Mouse (Mus musculus) MEL-GATA-1-ER (cell line): ENCODE measurements around the gene Pam16.

Experiments
- DNase-seq: peaks from one replicate; pipeline ENCODE4 v3.0.0-alpha.2; 2012; ENCODE audit warnings: low read depth; ENCODE audit errors: extremely low read depth

The Pam16 gene

DNA sequence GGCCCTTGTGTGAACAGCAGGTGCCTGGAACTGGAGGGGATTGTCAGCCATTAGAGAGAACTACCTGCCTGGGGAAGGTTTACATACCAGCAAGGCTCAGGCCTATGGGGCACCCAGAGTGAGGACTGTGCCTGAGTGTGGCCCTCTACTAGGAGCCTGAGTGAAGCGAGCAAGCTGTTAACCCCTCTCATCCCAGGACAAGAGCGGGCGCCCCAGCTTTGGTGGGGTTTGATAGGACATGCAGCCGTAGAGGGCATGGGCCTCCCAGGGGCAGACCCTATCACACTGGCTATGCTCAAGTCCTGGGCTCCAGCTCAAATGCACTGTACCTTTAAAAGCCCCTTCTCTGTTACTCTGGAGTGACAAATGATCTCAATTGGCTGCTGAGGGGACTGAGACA is 22.0 kb upstream of the Pam16 start:
- DNase-seq, result no peak

DNA sequence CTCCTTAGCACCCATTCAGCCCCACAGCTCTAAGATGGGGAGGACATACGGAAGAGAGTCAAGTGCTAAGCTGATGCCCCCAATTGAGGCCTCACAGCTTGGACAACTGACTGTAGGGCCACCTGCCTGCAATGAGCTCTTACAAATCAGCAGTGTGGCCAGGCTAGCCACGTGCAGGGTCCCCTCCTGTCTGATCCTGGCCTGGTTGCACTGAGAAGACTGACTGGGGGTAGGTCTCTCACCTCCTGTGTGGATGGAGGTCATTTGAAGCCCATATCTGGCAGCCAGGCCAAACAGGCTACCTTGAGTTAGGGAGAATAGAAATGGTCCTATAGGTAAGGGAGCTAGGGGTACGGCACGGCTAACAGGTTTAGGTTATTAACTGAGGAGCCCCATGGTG is 21.1 kb upstream of the Pam16 start:
- no peak for DNase-seq

DNA sequence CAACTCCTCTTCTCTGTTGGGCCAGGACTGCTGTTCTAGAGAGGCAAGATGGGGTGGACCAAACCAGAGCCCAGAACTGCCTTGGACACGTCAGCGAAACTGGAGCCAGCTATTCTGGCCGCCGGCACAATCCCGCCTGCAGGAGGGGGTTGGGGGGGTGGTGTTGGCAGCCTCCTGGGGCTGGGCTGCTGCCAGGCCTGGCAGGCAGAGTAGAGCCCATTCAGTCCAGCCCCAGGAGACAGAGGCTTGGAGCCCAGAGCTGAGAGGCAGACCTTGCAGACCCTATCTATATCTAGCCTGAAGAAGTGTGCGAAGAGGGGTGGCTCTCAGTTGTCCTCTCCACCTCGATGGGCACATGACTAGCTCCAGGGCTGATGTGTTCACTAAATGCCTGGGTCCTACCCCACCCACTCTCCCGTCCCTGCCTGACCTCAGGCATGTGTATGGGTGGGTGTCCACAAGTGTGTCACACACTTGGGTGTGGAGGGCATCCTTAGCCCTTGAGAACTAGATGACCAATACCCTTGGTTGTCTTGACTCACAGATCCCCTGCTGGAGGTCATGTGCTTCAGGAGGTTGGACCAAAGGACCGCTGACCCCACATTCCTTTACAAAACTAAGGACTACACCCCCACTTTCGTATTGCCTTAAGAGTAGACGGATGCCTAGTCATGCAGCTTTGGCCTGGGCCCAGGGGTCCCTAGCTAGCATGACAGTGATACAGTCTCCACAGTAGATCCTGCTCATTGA is 19.1 kb upstream of the Pam16 start:
- DNase-seq, result no peak

DNA sequence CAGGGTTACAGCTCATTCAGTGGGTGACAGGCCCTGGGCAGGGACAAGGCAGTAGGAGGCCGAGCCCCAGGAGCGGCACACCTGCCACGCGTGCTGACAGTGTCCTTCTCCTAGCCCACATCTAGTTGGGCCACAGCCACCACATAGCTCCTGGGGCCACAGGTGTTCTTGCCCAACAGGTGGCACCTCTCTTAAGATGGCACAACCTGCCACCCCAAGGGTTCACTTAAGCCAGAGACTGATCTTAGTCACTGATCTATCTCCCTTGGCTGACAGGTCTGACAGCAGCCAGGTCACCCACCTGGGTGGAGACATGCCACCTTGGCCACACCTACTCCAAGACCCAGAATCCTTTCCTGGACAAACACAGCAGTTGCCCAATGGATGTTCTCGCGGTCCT is 18.1 kb upstream of the Pam16 start:
- no peak for DNase-seq

DNA sequence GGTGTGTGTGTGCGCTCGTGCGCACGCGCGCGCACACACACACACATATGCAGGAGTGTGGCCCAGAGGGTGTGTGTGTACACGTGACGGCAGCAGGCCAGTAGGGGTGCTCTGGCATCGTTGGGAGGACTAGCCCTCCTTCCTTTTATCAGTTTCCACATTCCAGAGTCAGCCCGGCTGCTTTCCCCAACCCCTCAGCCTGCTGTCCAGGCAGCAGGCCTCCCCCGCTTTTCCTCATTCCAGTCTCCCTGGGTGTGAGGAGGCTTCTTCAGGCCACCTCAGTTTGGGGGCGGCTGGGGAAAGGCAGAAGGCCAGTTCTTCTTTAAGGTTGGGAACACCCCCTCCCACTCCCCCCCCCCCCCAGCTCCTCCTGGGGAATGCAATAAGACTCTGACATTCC is 17.4 kb upstream of the Pam16 start:
- DNase-seq, result no peak

DNA sequence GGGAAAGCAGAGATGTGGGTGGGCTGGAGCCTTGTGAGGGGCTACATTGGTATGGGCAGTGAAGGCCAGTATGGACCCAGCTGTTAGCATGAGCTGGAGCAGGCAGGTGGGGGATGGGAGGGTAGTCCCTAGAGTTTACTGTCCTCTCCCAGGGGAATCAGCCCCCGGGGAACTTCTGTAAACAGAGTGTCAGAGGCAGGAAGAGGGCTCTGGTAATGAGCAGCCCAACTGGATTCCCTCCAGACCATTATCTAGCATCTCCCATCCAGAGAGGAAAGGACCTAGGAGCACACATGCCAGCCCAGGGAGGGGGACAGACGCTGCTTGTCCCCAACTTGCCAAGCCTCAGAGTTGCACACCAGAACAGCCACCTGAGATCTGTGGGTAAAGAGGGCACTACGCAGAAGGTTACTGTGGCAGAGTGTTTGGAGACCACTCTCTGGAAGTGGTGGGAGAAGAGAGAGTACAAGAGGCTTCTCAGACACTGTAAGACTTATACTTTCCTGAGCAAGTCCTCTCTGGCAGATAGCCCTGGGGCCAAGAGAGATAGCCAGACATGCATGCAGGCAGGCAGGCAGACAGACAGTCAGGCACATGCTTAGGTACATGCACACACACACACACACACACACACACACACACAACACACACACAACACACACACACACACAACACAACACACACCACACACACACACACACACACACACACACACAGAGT is 16.5 kb upstream of the Pam16 start:
- DNase-seq, result no peak

DNA sequence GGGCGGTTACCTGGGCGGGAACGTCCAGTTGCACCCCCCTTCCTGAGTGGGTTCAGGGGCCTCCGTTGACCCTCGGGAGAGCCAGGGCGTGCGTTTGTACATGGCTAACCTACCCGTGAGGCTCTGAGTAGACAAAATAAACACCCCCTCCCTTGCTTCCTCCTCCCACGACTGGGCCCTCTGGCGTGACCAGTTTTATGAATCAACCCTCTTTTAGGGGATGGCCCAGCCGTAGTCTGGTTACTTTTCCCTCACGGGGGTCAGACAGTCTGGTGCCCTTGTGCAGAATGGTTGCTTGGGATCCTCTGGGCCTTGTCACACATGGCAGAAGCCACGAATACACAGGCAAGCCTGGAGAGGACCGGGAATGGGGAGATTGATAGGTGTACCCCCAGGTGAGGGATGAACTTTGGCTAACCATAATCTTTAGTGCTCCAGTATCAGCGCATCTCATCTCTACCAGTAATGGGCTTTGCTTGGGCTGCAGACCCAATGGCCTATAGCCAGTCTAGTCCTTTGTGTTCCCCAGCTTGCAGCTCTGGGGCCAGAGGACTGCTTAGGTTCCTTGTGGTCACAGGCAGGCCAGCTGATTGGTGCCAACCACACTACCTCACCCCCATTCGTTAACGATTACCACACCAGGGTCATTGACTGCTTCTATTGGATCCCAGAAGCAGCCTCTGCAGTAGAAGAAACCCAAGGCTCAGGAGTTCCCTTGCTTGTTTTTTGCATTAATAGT is 15.6 kb upstream of the Pam16 start:
- no peak for DNase-seq

DNA sequence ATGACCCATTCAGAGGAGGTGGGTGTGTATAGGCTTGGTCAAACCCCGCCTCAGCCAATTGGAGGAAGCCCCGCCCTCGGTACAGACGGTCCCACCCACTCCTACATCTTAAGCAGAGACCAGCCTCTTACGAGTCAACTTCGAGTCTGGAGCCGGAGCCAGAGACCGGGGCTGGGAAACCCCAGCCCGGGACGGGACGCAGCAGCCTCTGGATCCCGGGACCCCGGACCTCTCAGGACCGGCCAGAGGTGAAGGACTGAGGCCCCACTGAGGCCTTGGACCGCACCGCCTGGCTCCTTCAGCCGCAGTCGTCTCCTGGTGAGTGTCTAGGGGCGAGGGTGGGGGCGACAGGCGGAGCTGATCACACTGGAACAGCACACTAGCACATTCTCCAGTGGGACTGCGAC is 15.0 kb upstream of the Pam16 start, which contains the start of the genes Vasn and Dnaja3:
Gene Vasn (plus strand): TSS at position 111 of the 407 bp plus-strand sequence.
Gene Dnaja3 (plus strand): TSS at position 159 of the 407 bp plus-strand sequence.
- no peak for DNase-seq

DNA sequence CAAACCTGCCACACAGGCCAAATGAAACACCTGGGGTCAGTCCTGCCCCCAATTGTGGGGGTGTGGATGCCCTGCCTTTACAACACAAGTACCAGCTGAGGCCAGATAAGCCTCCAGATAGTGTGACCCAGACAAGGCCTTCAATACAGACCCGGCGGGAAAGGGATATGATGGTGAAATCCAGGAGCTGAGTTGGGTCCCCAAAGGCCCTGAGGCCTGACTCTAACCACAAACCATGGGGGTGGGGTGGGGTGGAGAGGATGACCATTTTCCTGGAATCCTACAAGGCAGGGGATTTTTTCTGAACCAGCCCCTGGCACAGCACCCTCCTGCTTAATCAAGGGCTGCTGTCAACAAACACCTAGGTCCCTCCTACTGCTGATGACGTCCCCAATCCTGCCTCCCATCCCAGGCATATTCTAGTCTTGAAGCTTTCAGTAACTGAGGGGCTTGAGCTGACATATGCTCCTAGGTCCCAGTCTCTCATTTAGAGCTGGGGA is 14.2 kb upstream of the Pam16 start:
- no peak for DNase-seq

DNA sequence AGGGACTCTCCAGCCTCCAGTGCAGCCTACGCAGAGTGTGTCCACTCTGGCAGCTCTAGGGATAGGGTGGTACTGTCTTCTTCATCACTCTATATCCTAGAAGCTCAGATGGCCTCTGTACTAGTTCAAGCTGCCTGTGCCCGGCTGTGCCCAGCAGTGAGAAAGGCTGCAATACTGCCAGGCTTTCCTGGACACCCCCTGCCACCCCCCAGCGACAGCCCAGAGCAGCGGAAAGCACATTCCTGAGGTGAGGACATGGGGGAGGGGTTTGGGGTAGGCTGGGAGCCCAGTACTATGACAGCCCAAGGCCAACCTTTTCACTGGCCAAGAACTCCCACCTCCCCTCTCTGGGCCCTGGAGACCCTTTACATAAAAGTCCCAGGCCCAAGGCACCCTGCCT is 11.0 kb upstream of the Pam16 start:
- no peak for DNase-seq

DNA sequence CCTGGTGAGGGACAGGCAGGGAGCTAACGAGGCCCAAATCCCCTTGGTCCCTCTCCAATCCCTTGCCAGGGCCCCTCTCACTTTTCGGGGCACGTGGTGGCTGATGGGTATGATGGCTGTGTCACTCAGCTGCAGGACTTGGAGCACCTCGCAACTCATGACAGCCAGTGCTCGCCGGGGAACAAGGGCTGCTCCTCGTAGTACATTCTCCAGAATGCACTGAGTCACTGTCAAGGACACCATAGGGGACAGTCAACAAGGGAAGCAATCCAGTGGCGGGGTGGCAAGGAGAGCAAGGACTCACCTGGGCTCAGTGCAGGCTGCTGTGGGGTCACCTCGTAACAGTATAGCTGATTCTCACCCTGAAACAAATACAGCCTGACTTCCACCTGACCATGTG is 9.9 kb upstream of the Pam16 start:
- DNase-seq, result no peak

DNA sequence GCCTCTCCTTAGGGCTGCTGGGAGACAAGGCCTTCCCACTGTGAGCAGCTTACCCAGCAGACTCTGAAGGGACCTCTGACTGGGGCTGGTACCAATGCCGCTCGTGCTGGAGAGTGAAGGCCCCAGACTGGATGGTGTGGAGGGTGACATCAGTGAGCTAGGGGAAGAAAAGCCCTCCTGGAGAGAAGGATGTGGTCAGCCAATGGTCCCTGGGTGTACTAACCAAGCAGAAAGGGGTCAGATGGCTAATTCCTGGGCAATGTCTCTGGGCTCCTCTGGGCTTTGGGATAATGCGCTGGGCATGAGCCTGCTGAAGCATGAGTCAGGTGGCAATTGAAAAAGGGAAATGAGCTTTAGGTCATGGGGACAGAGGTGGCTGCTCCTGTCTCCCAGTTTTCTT is 8.9 kb upstream of the Pam16 start:
- DNase-seq, result no peak

DNA sequence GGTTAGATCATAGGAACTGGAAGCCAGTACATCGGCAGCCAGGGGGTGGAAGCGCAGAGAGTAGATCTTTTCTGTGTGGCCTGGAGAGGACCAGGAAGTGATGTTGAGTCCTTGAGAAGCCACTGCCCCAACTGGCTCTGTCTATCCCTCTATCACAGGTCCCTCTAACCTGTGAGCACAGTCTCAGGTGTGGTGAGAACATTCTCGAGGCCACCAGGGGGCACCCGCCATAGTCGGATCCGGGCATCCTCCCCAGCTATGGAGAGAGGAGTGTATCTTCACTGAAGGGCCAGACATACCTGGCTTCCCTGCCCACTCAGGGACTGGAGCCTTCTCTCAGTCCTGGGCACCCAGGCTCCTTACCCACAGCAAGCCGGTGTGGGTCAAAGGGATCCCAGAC is 7.3 kb upstream of the Pam16 start:
- no peak for DNase-seq

DNA sequence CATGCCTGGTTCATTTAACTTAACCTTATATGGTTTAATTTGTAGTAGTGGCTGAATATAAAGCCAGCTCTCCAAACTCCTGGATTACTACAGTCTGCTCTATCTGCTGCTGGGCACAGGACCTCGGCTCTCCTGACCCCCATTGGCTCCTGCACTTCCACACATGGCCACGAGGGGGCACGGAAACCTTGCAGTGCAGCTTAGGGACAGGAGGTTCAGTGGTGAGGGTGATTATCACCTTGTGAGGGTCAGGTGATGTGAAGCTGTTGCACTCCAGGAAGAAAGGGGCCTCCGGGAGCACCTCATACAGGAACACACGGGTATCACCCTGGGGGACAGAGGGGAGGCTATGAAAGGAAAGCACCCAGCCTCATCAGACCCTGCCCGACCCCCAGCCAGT is 5.2 kb upstream of the Pam16 start:
- no peak for DNase-seq

DNA sequence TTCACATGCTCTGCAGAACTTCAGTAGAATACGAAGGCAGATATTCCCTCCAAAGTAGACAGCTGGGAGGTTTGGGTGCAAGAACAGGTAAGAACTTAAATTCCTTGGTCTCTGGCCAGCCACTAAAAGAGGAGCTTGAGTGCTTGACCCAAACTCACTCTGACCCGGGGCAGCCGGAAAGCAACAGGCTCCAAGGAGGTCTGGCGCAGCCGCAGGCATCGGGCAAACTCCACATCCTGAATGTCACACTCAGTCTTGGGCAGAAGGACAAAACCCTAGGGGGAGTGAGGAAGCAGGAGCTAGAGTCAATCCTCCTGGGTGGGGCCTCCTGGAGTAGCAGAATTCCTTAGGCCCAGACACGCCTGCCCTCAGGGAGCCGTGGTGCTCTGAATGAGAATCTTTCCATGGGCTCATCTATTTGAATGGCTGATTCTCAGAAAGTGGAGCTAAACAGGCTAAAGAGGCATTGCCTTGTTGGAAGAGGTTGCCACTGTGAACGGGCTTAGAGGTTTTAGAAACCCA is 4.2 kb upstream of the Pam16 start:
- no peak for DNase-seq

DNA sequence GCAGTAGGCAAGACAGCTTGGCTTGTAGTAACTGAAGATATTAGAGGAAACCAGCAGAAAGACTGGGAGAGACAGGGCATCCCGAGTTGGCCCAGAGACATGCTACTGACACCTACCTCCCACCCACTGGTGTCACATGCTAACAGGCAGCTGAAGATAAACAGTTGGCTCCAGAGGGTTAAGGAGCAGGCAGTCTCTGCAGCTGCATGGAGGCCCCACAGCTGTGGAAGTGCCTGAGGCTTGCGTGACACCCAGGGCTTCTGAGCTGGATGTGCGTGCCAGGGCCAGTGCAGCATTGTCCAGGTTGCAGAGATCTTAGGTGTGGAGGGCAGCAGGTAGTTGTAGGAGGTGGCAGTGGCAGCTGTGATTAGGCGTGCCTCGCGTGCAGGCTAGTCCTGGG is 2.3 kb upstream of the Pam16 start:
- DNase-seq, result no peak

DNA sequence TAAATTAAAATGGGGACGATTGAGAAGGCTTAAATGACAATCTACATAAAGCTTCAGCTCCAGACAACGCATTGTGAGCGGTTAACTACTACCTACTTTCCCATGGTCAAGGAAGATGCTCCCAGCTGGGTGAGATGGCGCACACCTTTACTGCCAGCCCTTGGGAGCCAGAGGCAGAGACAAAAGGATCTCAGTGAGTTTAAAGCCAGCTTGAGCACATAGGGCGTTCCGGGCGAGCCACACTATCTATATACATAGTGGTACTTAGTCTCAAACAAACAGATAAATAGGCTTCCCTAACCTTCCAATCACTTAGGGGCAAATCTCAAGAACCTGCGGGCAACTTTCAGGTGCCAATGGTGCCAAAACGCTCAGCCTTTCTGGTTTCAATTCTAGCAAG is 714 bp downstream of the Pam16 start:
- DNase-seq, result no peak

DNA sequence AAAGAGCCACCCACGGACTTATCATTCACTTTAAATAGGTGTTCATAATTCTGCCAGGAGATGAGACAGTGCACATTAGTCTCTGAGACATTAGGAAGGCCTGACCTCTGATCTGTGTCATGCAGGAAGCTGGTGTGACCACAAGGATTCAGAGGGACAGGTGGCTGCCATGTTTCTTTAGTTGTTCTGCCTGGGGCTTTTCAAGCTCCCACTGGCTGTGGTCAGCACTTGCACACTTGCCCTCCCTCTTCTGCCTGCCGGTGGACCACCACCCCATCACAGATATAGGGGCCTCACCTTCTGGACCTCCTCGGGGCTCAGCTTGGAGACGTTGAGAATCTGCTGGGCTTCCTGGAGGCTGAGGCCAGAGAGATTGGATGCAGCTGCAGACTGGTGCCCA is 8.0 kb downstream of the Pam16 start:
- DNase-seq, result no peak

DNA sequence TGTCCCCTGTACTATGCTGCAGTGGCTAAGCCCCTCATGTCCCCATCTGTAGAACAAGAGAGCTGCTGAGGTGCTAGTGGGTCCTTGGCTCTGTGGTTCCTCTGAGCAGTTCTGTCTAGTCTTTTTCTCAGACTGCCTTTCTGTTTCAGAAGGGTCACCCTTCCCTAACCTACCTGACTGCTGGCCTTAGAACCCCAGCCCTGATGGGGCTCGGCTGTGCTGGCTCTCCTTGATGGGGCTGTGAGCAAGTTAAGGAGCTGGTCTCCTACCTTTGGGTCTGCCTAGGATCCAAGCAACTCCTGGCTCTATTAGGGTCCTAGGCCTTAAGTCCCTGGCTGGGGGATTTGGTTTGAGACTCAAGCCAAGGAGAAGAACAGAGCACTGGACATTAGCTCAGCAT is 9.5 kb downstream of the Pam16 start:
- DNase-seq, result no peak

DNA sequence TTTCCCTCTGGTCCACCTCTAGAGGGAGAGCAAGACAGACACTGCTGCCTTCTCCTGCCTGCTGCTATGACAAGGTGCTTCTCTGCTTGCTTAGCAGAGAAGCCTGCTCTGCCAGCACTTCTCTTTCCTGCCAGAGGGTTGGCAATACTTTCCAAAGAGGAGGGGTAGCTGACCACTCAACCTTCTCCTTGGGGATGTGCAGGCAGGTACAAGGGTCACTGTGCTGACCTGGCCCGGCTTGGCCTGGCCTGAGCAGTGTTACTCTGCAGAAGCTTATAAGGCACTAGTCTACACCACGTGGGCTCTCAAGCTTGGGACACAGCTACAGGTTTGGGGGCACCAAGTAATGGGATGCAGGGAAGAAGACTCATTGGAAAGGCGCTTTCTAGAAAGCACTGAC is 10.1 kb downstream of the Pam16 start:
- no peak for DNase-seq

DNA sequence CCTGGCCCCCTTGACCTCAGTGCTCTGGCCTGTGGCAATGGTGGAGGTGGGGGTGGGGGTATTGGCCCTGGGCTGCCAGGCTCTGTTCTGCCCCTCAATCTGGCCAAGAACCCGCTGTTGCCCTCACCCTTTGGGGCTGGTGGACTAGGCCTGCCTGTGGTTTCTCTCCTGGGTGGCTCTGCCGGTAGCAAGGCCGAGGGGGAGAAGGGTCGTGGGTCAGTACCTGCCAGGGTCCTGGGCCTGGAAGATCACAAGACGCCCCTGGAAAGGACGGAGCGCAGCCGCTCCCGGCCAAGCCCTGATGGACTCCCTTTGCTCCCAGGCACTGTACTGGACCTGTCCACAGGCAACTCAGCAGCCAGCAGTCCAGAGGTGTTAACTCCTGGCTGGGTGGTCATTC is 11.1 kb downstream of the Pam16 start:
- DNase-seq, result no peak

DNA sequence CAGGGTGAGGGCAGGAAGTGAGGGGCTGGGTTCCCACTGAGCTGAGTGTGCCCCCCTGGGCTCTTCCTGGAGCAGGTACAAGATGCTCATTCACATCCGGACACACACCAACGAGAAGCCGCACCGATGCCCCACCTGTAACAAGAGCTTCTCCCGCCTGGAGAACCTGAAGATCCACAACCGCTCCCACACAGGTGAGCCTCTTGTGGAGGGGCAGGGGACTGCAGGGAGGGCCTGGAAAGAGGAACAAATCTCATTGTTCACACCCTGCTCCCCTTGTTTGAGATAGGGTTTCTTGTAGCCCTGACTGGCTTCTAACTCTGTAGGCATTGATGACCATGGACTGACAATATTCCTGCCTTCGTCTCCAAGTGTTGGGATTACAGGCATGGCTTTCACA is 13.1 kb downstream of the Pam16 start:
- DNase-seq, result no peak
